Mouse (Mus musculus): ENCODE measurements at regions not wholly inside any gene's neighbourhood (a gene's known extent, or its start where the extent isn't known, plus 50 kb on each side); places are given as distances from the start of the nearest gene placed in this dataset.

GRCm38 (mm10) chr3:121104571-121105407, 66.7 kb downstream of the Rwdd3 start:
- TF ChIP-seq NANOG (IDR thresholded peaks at IDR 0.05; ENCODE audit: borderline replicate concordance, low read length) (no peak), CTCF (conservative IDR thresholded peaks at IDR 0.05; ENCODE audit: low read length) (peak; percentile 58), POU5F1 (IDR thresholded peaks at IDR 0.05; ENCODE audit: borderline replicate concordance, low read length) (no peak)
- Histone ChIP-seq H3K36me3 (ENCODE audit: insufficient read depth, low read length) (no peaks in the 10 kb centered on the region), H3K4me1 (replicated peaks; ENCODE audit: low read depth, low read length) (no peaks in the 10 kb centered on the region)

GRCm38 (mm10) chr3:121102871-121103270, 68.6 kb downstream of the Rwdd3 start:
- Histone ChIP-seq H3K4me3 (replicated peaks; ENCODE audit: low read length) (no peak overlapping the region), H3K9me3 (ENCODE audit: low read length) (no peaks in the 10 kb centered on the region), H3K36me3 (ENCODE audit: insufficient read depth, low read length) (no peaks in the 10 kb centered on the region), H3K27me3 (ENCODE audit: insufficient read depth, low read length) (peaks cover 18% of the 10 kb centered on the region), H3K4me1 (replicated peaks; ENCODE audit: low read depth, low read length) (no peaks in the 10 kb centered on the region)
- TF ChIP-seq NANOG (IDR thresholded peaks at IDR 0.05; ENCODE audit: borderline replicate concordance, low read length) (no peak), POU5F1 (IDR thresholded peaks at IDR 0.05; ENCODE audit: borderline replicate concordance, low read length) (no peak), CTCF (conservative IDR thresholded peaks at IDR 0.05; ENCODE audit: low read length) (no peak)

More at GRCm38 (mm10) chr3:121104571-121105407, 66.7 kb downstream of the Rwdd3 start:
- H3K9me3 ChIP-seq (ENCODE audit: low read length): no peaks in the 10 kb centered on the region
- H3K27me3 ChIP-seq (ENCODE audit: insufficient read depth, low read length): peaks cover 18% of the 10 kb centered on the region
- H3K4me3 ChIP-seq (replicated peaks; ENCODE audit: low read length): no peak overlapping the region

- H3K4me3 ChIP-seq (replicated peaks; ENCODE audit: low read length): no peak overlapping the region
- no peak for TF ChIP-seq NANOG (IDR thresholded peaks at IDR 0.05; ENCODE audit: borderline replicate concordance, low read length)
- TF ChIP-seq POU5F1 (IDR thresholded peaks at IDR 0.05; ENCODE audit: borderline replicate concordance, low read length): no peak
- no peaks in the 10 kb centered on the region for H3K4me1 ChIP-seq (replicated peaks; ENCODE audit: low read depth, low read length)
- H3K27me3 ChIP-seq (ENCODE audit: insufficient read depth, low read length): peaks cover 13% of the 10 kb centered on the region
- no peaks in the 10 kb centered on the region for H3K36me3 ChIP-seq (ENCODE audit: insufficient read depth, low read length)
- no peaks in the 10 kb centered on the region for H3K9me3 ChIP-seq (ENCODE audit: low read length)
These were observed 69.4 kb downstream of the Rwdd3 start for GRCm38 (mm10) chr3:121102120-121102519.

GRCm38 (mm10) chr3:121100211-121100860, 71.2 kb downstream of the Rwdd3 start:
- Histone ChIP-seq H3K27me3 (ENCODE audit: insufficient read depth, low read length) (peaks cover 9% of the 10 kb centered on the region), H3K36me3 (ENCODE audit: insufficient read depth, low read length) (no peaks in the 10 kb centered on the region), H3K9me3 (ENCODE audit: low read length) (no peaks in the 10 kb centered on the region), H3K4me3 (replicated peaks; ENCODE audit: low read length) (no peak overlapping the region), H3K4me1 (replicated peaks; ENCODE audit: low read depth, low read length) (no peaks in the 10 kb centered on the region)
- TF ChIP-seq POU5F1 (IDR thresholded peaks at IDR 0.05; ENCODE audit: borderline replicate concordance, low read length) (no peak), NANOG (IDR thresholded peaks at IDR 0.05; ENCODE audit: borderline replicate concordance, low read length) (no peak), CTCF (conservative IDR thresholded peaks at IDR 0.05; ENCODE audit: low read length) (no peak)

- H3K4me3 ChIP-seq (replicated peaks; ENCODE audit: low read length): no peak overlapping the region
- peak; percentile 35 for TF ChIP-seq CTCF (conservative IDR thresholded peaks at IDR 0.05; ENCODE audit: low read length)
- TF ChIP-seq NANOG (IDR thresholded peaks at IDR 0.05; ENCODE audit: borderline replicate concordance, low read length): no peak
- TF ChIP-seq POU5F1 (IDR thresholded peaks at IDR 0.05; ENCODE audit: borderline replicate concordance, low read length): no peak
- no peaks in the 10 kb centered on the region for H3K9me3 ChIP-seq (ENCODE audit: low read length)
- no peaks in the 10 kb centered on the region for H3K4me1 ChIP-seq (replicated peaks; ENCODE audit: low read depth, low read length)
- no peaks in the 10 kb centered on the region for H3K36me3 ChIP-seq (ENCODE audit: insufficient read depth, low read length)
- H3K27me3 ChIP-seq (ENCODE audit: insufficient read depth, low read length): no peaks in the 10 kb centered on the region
These were observed 78.0 kb downstream of the Rwdd3 start for GRCm38 (mm10) chr3:121093509-121093908.

- H3K4me3 ChIP-seq (replicated peaks; ENCODE audit: low read length): no peak overlapping the region
- no peaks in the 10 kb centered on the region for H3K36me3 ChIP-seq (ENCODE audit: insufficient read depth, low read length)
- H3K4me1 ChIP-seq (replicated peaks; ENCODE audit: low read depth, low read length): no peaks in the 10 kb centered on the region
- TF ChIP-seq NANOG (IDR thresholded peaks at IDR 0.05; ENCODE audit: borderline replicate concordance, low read length): no peak
- no peak for TF ChIP-seq CTCF (conservative IDR thresholded peaks at IDR 0.05; ENCODE audit: low read length)
- no peak for TF ChIP-seq POU5F1 (IDR thresholded peaks at IDR 0.05; ENCODE audit: borderline replicate concordance, low read length)
- no peaks in the 10 kb centered on the region for H3K9me3 ChIP-seq (ENCODE audit: low read length)
- H3K27me3 ChIP-seq (ENCODE audit: insufficient read depth, low read length): no peaks in the 10 kb centered on the region
These were observed 82.8 kb downstream of the Rwdd3 start for GRCm38 (mm10) chr3:121088724-121089123.

GRCm38 (mm10) chr3:121068676-121069075, 102.8 kb downstream of the Rwdd3 start:
- no peaks in the 10 kb centered on the region for H3K4me1 ChIP-seq (replicated peaks; ENCODE audit: low read depth, low read length)
- H3K4me3 ChIP-seq (replicated peaks; ENCODE audit: low read length): no peak overlapping the region
- H3K36me3 ChIP-seq (ENCODE audit: insufficient read depth, low read length): no peaks in the 10 kb centered on the region
- no peaks in the 10 kb centered on the region; the same call in 1 of the 2 replicates for H3K27me3 ChIP-seq (ENCODE audit: insufficient read depth, low read length)
- H3K9me3 ChIP-seq (ENCODE audit: low read length): no peaks in the 10 kb centered on the region
- TF ChIP-seq CTCF (conservative IDR thresholded peaks at IDR 0.05; ENCODE audit: low read length): no peak
- no peak for TF ChIP-seq NANOG (IDR thresholded peaks at IDR 0.05; ENCODE audit: borderline replicate concordance, low read length)
- TF ChIP-seq POU5F1 (IDR thresholded peaks at IDR 0.05; ENCODE audit: borderline replicate concordance, low read length): no peak

GRCm38 (mm10) chr3:121035904-121036549, 135.5 kb downstream of the Rwdd3 start:
- H3K36me3 ChIP-seq (ENCODE audit: insufficient read depth, low read length): no peaks in the 10 kb centered on the region
- H3K27me3 ChIP-seq (ENCODE audit: insufficient read depth, low read length): no peaks in the 10 kb centered on the region
- TF ChIP-seq POU5F1 (IDR thresholded peaks at IDR 0.05; ENCODE audit: borderline replicate concordance, low read length) (no peak), NANOG (IDR thresholded peaks at IDR 0.05; ENCODE audit: borderline replicate concordance, low read length) (no peak), CTCF (conservative IDR thresholded peaks at IDR 0.05; ENCODE audit: low read length) (no peak)
- no peaks in the 10 kb centered on the region for H3K4me1 ChIP-seq (replicated peaks; ENCODE audit: low read depth, low read length)
- H3K4me3 ChIP-seq (replicated peaks; ENCODE audit: low read length): no peak overlapping the region
- peaks cover 6% of the 10 kb centered on the region; the same call in 1 of the 2 replicates for H3K9me3 ChIP-seq (ENCODE audit: low read length)

All from E14TG2a.4 (cell line).